Mouse (Mus musculus) thymus, postnatal 4 days (tissue): ENCODE results near the gene Spast.

Experiments used
- DNase-seq: peaks from one replicate; pipeline ENCODE4 v3.0.0; 2021

The Spast gene

DNA sequence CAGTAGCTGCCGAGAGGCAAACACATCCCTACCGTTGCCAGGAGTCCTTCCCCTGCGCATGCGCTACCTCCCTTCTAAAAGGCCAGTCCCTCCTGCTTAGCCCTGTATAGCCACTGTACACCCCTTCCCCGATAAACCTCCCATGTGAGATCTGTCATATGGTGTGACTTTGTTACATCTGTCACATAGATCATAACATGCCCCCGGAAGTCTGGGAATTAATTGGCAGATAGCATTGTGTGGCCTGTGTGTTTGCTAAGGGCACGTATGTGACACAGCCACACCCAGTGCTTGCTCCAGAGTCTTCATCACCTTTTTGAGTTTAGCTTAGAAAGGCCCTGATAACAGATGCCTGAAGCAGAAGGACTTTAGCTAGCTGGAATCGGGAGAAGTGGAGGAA lies 91.3 kb downstream of the Spast start:
- no peak for DNase-seq

GRCm38 (mm10) chr17:74431481-74431880 lies 92.7 kb downstream of the Spast start:
- peak; percentile 29 for DNase-seq

DNA sequence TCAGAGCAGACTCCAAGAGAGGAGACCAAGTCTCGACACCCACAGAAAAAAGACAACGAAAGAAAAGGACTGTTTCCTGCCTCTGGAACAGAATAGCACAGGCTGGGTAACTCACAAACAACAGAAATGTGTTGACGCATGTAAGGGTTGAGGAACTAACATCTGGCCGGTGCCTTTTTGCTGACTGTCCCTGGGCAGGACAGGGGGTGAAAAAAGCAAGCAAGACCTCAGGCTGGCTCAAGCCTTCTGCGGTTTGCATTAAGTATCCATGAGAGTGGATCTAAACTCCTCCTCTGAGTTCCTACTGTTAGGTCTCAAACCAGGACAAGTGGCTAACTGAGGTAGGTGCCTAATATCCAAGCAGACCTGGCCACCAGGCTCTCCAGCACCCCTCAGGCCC lies 93.8 kb downstream of the Spast start:
- no peak for DNase-seq

- DNase-seq, result no peak
Observed at GRCm38 (mm10) chr17:74437762-74438161, 99.0 kb downstream of the Spast start.

- DNase-seq, result no peak
Observed at GRCm38 (mm10) chr17:74440486-74440885, 101.7 kb downstream of the Spast start.
